Mouse (Mus musculus): ENCODE data around the gene Nkap. TPM values are rescaled to one million over a fixed set of nuclear protein-coding genes. Genes with fewer than 3 reads are reported as not detected.
"Not testable (repeated sequence)": the region's sequence is repeated elsewhere in the genome, so short reads cannot be mapped to it uniquely, and the experiment has no call there.

Nkap gene
- 21.1 and 26.2 TPM in 2 replicates for polyA plus RNA-seq (2014; fragmentation: Nextera tagmentation; extraction: Ambion mirVana)

DNA sequence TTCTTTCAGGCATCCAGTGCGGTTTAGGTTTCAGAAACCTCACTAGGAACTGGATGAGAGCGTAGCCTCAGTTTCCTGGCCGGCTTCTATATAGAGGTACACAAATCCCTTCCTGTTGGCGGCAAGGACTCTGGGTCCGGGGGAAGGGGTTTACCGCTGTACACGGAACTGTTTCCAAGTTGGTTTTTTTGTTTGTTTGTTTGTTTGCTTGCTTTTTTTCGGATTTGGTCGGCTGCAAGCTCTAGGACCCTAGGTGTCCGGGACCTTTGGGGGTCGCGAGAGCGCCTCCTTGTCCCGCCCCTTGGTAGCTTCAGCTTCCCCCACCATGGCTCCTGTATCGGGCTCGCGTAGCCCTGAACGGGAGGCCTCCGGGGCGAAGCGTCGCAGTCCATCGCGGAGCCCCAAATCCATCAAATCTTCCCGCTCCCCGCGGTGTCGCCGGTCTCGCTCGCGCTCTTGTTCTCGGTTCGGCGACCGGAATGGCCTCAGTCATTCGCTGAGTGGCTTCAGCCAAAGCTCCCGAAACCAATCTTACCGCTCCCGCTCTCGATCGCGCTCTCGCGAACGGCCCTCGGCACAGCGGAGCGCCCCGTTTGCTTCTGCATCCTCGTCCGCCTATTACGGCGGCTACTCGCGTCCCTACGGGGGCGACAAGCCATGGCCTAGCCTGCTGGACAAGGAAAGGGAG, at the start of gene Nkap:
Nkap (plus strand) TSS at position 125 of the 688 bp plus-strand sequence.
- H3K9ac ChIP-seq (ENCODE audit: low read length), result peak within 1 kb of the TSS; percentile 78
- peak within 1 kb of the TSS; percentile 59; the same call in 1 of the 2 replicates for H3K27ac ChIP-seq (ENCODE audit: low read depth, low read length)
- WGBS, result 17% methylated on average over 57 of the region's 58 CpGs
- peak within 1 kb of the TSS; percentile 63 for H3K4me3 ChIP-seq (ENCODE audit: low read depth, low read length)
- no peaks in the 10 kb centered on the region for H3K27me3 ChIP-seq (ENCODE audit: control insufficient read depth, insufficient read depth, low read length)
- peak; percentile 97 for DNase-seq (ENCODE audit: low spot score, missing footprints)
- H3K4me1 ChIP-seq (ENCODE audit: control insufficient read depth, insufficient read depth, low read length), result no peaks in the 10 kb centered on the region; the same call in 1 of the 2 replicates
- H3K9me3 ChIP-seq (ENCODE audit: control insufficient read depth, low read length), result no peaks in the 10 kb centered on the region
- H3K4me2 ChIP-seq, result peak within 1 kb of the TSS; percentile 53
- H3K36me3 ChIP-seq (ENCODE audit: control insufficient read depth, insufficient read depth, low read length), result no peaks in the 10 kb centered on the region
- peak; percentile 91 for ATAC-seq (ENCODE audit: low FRiP score)

DNA sequence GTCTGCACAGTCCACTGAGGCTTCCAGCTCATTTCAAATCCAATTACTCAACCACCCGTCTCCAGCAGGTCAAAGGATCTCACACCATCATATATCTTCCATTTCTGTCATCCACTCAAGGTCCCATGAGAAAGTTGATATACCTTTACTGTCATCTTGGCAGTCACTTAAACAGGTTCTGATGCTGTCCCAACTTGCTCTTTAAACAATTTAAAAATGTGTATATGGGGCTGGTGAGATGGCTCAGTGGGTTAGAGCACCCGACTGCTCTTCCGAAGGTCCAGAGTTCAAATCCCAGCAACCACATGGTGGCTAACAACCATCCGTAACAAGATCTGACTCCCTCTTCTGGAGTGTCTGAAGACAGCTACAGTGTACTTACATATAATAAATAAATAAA, 46.2 kb upstream of the Nkap start:
- H3K27me3 ChIP-seq (ENCODE audit: control insufficient read depth, insufficient read depth, low read length); H3K36me3 ChIP-seq (ENCODE audit: control insufficient read depth, insufficient read depth, low read length); H3K27ac ChIP-seq (ENCODE audit: low read depth, low read length); DNase-seq (ENCODE audit: low spot score, missing footprints); ATAC-seq (ENCODE audit: low FRiP score); H3K9me3 ChIP-seq (ENCODE audit: control insufficient read depth, low read length); H3K4me3 ChIP-seq (ENCODE audit: low read depth, low read length); H3K9ac ChIP-seq (ENCODE audit: low read length); H3K4me1 ChIP-seq (ENCODE audit: control insufficient read depth, insufficient read depth, low read length); H3K4me2 ChIP-seq: not testable (repeated sequence)
- WGBS, result 73% methylated on average over 3 of the region's 4 CpGs

GRCm38 (mm10) chrX:37081194-37081593, 45.4 kb upstream of the Nkap start:
- ATAC-seq (ENCODE audit: low FRiP score) (no peak), DNase-seq (ENCODE audit: low spot score, missing footprints) (no peak)
- no peaks in the 10 kb centered on the region for H3K27me3 ChIP-seq (ENCODE audit: control insufficient read depth, insufficient read depth, low read length)
- no peaks in the 10 kb centered on the region for H3K36me3 ChIP-seq (ENCODE audit: control insufficient read depth, insufficient read depth, low read length)
- H3K4me2 ChIP-seq, result no peak overlapping the region
- no peaks in the 10 kb centered on the region for H3K9me3 ChIP-seq (ENCODE audit: control insufficient read depth, low read length)
- peaks cover 5% of the 10 kb centered on the region; the same call in 1 of the 2 replicates for H3K4me1 ChIP-seq (ENCODE audit: control insufficient read depth, insufficient read depth, low read length)
- H3K9ac ChIP-seq (ENCODE audit: low read length), result no peak overlapping the region
- H3K4me3 ChIP-seq (ENCODE audit: low read depth, low read length), result no peak overlapping the region
- 55% methylated on average over 6 of the region's 6 CpGs for WGBS
- no peak overlapping the region for H3K27ac ChIP-seq (ENCODE audit: low read depth, low read length)

DNA sequence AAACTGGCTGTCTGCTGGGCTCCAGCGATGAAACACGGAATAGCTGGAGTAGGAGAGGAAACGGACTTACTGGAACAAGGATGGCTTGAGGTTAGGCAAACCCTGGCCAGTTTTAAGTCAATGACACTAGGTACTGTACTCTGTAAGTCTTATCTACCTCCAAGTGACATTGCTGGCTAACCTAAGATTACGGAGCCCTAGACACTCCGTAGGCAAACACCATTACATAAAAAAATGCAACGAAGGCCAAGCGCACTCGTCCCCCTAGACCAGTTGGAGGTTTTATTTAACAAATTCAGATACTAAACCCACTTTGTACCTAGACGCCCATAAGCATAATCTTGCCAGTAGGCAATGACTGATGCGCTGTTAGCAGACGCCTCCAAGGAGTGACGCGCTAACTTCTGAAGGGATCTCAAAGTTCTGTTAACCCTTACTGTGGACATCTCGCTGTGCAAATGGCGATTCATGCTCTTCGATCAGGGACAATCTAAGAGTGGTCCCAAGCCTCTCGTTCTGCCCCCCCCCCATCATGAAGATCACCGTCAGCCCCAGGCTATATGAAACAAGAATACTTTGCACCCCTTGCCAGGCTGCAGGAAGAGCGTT, 42.2 kb upstream of the Nkap start:
- Histone ChIP-seq H3K36me3 (ENCODE audit: control insufficient read depth, insufficient read depth, low read length) (no peaks in the 10 kb centered on the region), H3K27ac (ENCODE audit: low read depth, low read length) (peak overlapping the region; percentile 61), H3K4me3 (ENCODE audit: low read depth, low read length) (peak overlapping the region; percentile 57), H3K9me3 (ENCODE audit: control insufficient read depth, low read length) (no peaks in the 10 kb centered on the region), H3K27me3 (ENCODE audit: control insufficient read depth, insufficient read depth, low read length) (no peaks in the 10 kb centered on the region), H3K4me1 (ENCODE audit: control insufficient read depth, insufficient read depth, low read length) (peaks cover 5% of the 10 kb centered on the region; the same call in 1 of the 2 replicates), H3K9ac (ENCODE audit: low read length) (peak overlapping the region; percentile 78), H3K4me2 (peak overlapping the region; percentile 71)
- 17% methylated on average over 19 of the region's 19 CpGs for WGBS
- peak; percentile 86 for DNase-seq (ENCODE audit: low spot score, missing footprints)
- peak; percentile 17 for ATAC-seq (ENCODE audit: low FRiP score)

- Histone ChIP-seq H3K4me2 (peak within 1 kb of the TSS; percentile 71), H3K36me3 (ENCODE audit: control insufficient read depth, insufficient read depth, low read length) (no peaks in the 10 kb centered on the region), H3K27ac (ENCODE audit: low read depth, low read length) (peak within 1 kb of the TSS; percentile 61), H3K9me3 (ENCODE audit: control insufficient read depth, low read length) (no peaks in the 10 kb centered on the region), H3K4me1 (ENCODE audit: control insufficient read depth, insufficient read depth, low read length) (peaks cover 5% of the 10 kb centered on the region; the same call in 1 of the 2 replicates), H3K27me3 (ENCODE audit: control insufficient read depth, insufficient read depth, low read length) (no peaks in the 10 kb centered on the region), H3K9ac (ENCODE audit: low read length) (peak within 1 kb of the TSS; percentile 78), H3K4me3 (ENCODE audit: low read depth, low read length) (peak within 1 kb of the TSS; percentile 57)
- DNase-seq (ENCODE audit: low spot score, missing footprints) (peak; percentile 97), ATAC-seq (ENCODE audit: low FRiP score) (peak; percentile 95)
- 15% methylated on average over 38 of the region's 38 CpGs for WGBS
These were observed 41.5 kb upstream of the Nkap start, which contains the start of gene Rpl39 for GRCm38 (mm10) chrX:37084927-37085660. Gene Rpl39, minus strand, starts transcription at chrX:37085402.

DNA sequence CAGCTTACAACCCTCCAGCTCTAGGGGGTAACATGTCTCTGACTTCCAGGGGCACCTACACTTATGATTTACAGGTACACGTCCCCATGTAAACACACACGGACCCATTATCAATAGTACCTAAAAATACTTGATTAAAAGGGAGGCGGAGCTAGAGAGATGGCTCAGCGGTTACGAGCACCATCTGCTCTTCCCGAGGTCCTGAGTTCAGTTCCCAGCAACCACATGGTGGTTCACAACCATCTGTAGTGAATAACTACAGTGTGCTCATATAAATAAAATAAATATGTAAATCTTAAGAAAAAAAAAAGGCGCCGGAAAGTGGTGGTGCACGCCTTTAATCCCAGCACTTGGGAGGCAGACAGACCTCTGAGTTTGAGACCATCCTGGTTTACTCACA, 40.9 kb upstream of the Nkap start:
- H3K9ac ChIP-seq (ENCODE audit: low read length), result peak overlapping the region; percentile 44; the same call in 1 of the 2 replicates
- no peaks in the 10 kb centered on the region for H3K27me3 ChIP-seq (ENCODE audit: control insufficient read depth, insufficient read depth, low read length)
- peak overlapping the region; percentile 41 for H3K4me2 ChIP-seq
- ATAC-seq (ENCODE audit: low FRiP score) (no peak), DNase-seq (ENCODE audit: low spot score, missing footprints) (no peak)
- H3K4me3 ChIP-seq (ENCODE audit: low read depth, low read length), result peak overlapping the region; percentile 57
- H3K36me3 ChIP-seq (ENCODE audit: control insufficient read depth, insufficient read depth, low read length), result no peaks in the 10 kb centered on the region
- H3K27ac ChIP-seq (ENCODE audit: low read depth, low read length), result no peak overlapping the region; the same call in 1 of the 2 replicates
- peaks cover 5% of the 10 kb centered on the region; the same call in 1 of the 2 replicates for H3K4me1 ChIP-seq (ENCODE audit: control insufficient read depth, insufficient read depth, low read length)
- no peaks in the 10 kb centered on the region for H3K9me3 ChIP-seq (ENCODE audit: control insufficient read depth, low read length)
- WGBS, result 20% methylated on average over 9 of the region's 9 CpGs

- Histone ChIP-seq H3K9ac (ENCODE audit: low read length) (no peak overlapping the region), H3K36me3 (ENCODE audit: control insufficient read depth, insufficient read depth, low read length) (no peaks in the 10 kb centered on the region), H3K4me2 (no peak overlapping the region), H3K27me3 (ENCODE audit: control insufficient read depth, insufficient read depth, low read length) (no peaks in the 10 kb centered on the region), H3K4me3 (ENCODE audit: low read depth, low read length) (no peak overlapping the region), H3K9me3 (ENCODE audit: control insufficient read depth, low read length) (no peaks in the 10 kb centered on the region), H3K27ac (ENCODE audit: low read depth, low read length) (no peak overlapping the region), H3K4me1 (ENCODE audit: control insufficient read depth, insufficient read depth, low read length) (no peaks in the 10 kb centered on the region)
- DNase-seq (ENCODE audit: low spot score, missing footprints) (no peak), ATAC-seq (ENCODE audit: low FRiP score) (no peak)
- WGBS, result 80% methylated on average over 1 of the region's 1 CpGs
These were observed 37.8 kb upstream of the Nkap start for GRCm38 (mm10) chrX:37088778-37089177.

DNA sequence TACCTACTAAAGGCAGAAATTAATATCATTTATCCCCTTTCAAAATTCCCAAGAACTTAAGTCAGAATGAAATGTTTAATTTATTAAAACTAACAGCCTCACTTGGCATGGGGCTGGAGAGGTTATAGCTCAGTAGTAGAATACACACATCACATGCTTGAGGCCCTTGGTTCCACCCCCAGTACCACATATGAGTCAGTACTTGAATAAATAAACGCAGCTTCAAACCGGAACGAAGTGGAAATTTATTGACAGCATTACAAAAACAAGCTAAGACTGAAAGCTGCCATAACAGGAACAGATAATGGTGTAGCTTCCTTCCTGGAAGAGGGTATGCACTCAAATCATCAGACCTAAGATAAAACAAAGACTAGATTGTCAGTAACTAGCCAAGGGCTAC, 35.1 kb upstream of the Nkap start:
- Histone ChIP-seq H3K9me3 (ENCODE audit: control insufficient read depth, low read length) (no peaks in the 10 kb centered on the region), H3K4me3 (ENCODE audit: low read depth, low read length) (no peak overlapping the region), H3K27ac (ENCODE audit: low read depth, low read length) (no peak overlapping the region), H3K9ac (ENCODE audit: low read length) (no peak overlapping the region), H3K4me2 (no peak overlapping the region), H3K36me3 (ENCODE audit: control insufficient read depth, insufficient read depth, low read length) (no peaks in the 10 kb centered on the region), H3K27me3 (ENCODE audit: control insufficient read depth, insufficient read depth, low read length) (no peaks in the 10 kb centered on the region), H3K4me1 (ENCODE audit: control insufficient read depth, insufficient read depth, low read length) (no peaks in the 10 kb centered on the region)
- WGBS, result 97% methylated on average over 3 of the region's 3 CpGs
- DNase-seq (ENCODE audit: low spot score, missing footprints) (no peak), ATAC-seq (ENCODE audit: low FRiP score) (no peak)
